Mouse (Mus musculus) cerebellum, adult 2 months (tissue): ENCODE data around the gene Shank3. TPM values are rescaled to one million over a fixed set of nuclear protein-coding genes. Genes with fewer than 3 reads are reported as not detected.
A peak's percentile ranks its signal among the peaks of the same experiment; 100 is the strongest.

Source experiments
- DNase-seq, 2 experiments: peaks; one replicate each; pipeline ENCODE4 v3.0.0; 2021
- H3K27ac ChIP-seq: fragments of 200-500 bp; 2 replicates; pipeline ENCODE4 v1.5.1; 2012; ENCODE audit warnings: low read length, control low read depth, inconsistent platforms; ENCODE audit not compliant: insufficient read depth
- H3K27me3 ChIP-seq: fragments of 200-500 bp; 2 replicates; pipeline ENCODE4 v1.6.1; 2012; ENCODE audit warnings: inconsistent platforms, mild to moderate bottlenecking, low read length, moderate library complexity; ENCODE audit not compliant: control insufficient read depth, insufficient read depth
- H3K4me1 ChIP-seq: fragments of 200-500 bp; 2 replicates; pipeline ENCODE4 v1.6.1; 2011; ENCODE audit warnings: low read length; ENCODE audit not compliant: control insufficient read depth, insufficient read depth
- H3K4me3 ChIP-seq: fragments of 200-500 bp; replicated peaks from 2 replicates; pipeline ENCODE3; 2011; ENCODE audit warnings: mild to moderate bottlenecking, low read depth, low read length, control low read depth; ENCODE audit not compliant: insufficient read depth
- CTCF ChIP-seq: fragments of 200-500 bp; IDR thresholded peaks from 2 replicates; pipeline ENCODE4 v1.5.1; 2011; ENCODE audit warnings: low read depth, mild to moderate bottlenecking, control low read depth, low read length, moderate library complexity, borderline replicate concordance; ENCODE audit not compliant: insufficient read depth
- POLR2A ChIP-seq: fragments of 200-500 bp; IDR thresholded peaks from 2 replicates; pipeline ENCODE4 v1.6.1; 2011; ENCODE audit warnings: low read length, control low read depth, borderline replicate concordance; ENCODE audit not compliant: insufficient read depth
- WGBS: fragments of 180-500 bp; shearing (Covaris S2); methylation state at CpG from one replicate; pipeline ENCODE4 v1.1.7; 2018; 5-methylcytosine and 5-hydroxymethylcytosine counted together
- polyA plus RNA-seq: library from polyadenylated mRNA; depleted of rRNA; stranded (reverse); fragments of >200 nt; gene quantifications from 2 replicates; pipeline ENCODE4 v1.2.3, GENCODE M21; 2012

Shank3 gene
- polyA plus RNA-seq, 1 experiment, result 84.7 TPM

DNA sequence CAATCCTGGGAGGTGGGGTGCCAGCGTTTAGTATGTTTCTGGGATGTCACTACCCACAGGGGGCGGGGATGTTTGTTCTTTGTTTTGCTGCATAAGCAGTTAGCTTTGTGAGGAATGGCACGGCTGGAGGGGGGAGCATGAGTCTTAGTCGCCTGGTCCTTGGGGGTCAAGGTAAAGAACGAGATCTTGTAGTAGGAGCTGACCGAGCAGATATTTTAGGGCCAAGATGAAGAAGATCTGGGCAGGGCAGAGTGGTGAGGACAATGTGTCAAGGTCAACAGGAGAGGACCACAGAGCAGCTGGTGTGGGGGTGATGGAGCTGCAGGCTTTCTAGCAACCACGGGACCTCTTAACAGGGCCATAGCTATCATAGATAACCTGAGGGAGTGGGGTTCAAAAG, 28.0 kb downstream of the Shank3 start:
- Histone ChIP-seq H3K27me3 (no peaks in the 10 kb centered on the region), H3K4me3 (no peak overlapping the region), H3K4me1 (peaks cover 57% of the 10 kb centered on the region), H3K27ac (peak overlapping the region; percentile 76)
- peak in 1 of 2 experiments; percentile 29 for DNase-seq
- no peak for TF ChIP-seq POLR2A
- no peak for TF ChIP-seq CTCF
- 35% methylated on average over 7 of the region's 7 CpGs for WGBS

GRCm38 (mm10) chr15:89528201-89528850, 28.9 kb downstream of the Shank3 start:
- DNase-seq, result peak in 1 of 2 experiments; percentile 31
- 73% methylated on average over 18 of the region's 18 CpGs for WGBS
- no peak for TF ChIP-seq POLR2A
- no peak for TF ChIP-seq CTCF
- peaks cover 62% of the 10 kb centered on the region for H3K4me1 ChIP-seq
- H3K27me3 ChIP-seq, result no peaks in the 10 kb centered on the region
- no peak overlapping the region for H3K4me3 ChIP-seq
- peak overlapping the region; percentile 76; the same call in 1 of the 2 replicates for H3K27ac ChIP-seq

GRCm38 (mm10) chr15:89528923-89529322, 29.5 kb downstream of the Shank3 start:
- peak in 1 of 2 experiments; percentile 33 for DNase-seq

DNA sequence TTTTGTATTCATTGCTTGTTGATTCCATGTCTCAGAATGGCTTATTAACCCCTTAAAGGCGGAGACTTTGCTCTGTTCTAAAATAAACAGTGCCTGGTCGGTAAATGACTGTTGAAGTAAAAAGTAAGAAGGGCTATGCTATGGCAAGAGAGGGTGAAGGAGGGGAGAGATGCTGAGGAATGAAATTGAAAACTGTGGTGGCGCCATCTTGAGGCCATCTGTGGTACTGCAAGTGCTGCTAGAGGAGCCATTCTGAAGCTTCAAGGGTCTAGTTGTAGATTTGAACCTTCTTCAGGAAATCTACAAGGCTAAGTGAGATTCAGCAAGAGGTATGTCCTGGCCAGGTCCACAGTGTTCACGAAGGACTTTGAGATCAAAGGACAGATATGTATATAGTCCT, 30.9 kb downstream of the Shank3 start:
- TF ChIP-seq CTCF, result peak; percentile 87
- no peak for TF ChIP-seq POLR2A
- Histone ChIP-seq H3K4me3 (no peak overlapping the region), H3K27me3 (no peaks in the 10 kb centered on the region), H3K4me1 (peaks cover 70% of the 10 kb centered on the region), H3K27ac (no peak overlapping the region)
- 6% methylated on average over 4 of the region's 4 CpGs for WGBS
- DNase-seq, result peak; percentile 69 to 87

More at GRCm38 (mm10) chr15:89528923-89529322, 29.5 kb downstream of the Shank3 start:
- H3K27ac ChIP-seq, result no peak overlapping the region
- no peaks in the 10 kb centered on the region for H3K27me3 ChIP-seq
- TF ChIP-seq POLR2A, result no peak
- no peak overlapping the region for H3K4me3 ChIP-seq
- H3K4me1 ChIP-seq, result peaks cover 68% of the 10 kb centered on the region
- 91% methylated on average over 10 of the region's 10 CpGs for WGBS

DNA sequence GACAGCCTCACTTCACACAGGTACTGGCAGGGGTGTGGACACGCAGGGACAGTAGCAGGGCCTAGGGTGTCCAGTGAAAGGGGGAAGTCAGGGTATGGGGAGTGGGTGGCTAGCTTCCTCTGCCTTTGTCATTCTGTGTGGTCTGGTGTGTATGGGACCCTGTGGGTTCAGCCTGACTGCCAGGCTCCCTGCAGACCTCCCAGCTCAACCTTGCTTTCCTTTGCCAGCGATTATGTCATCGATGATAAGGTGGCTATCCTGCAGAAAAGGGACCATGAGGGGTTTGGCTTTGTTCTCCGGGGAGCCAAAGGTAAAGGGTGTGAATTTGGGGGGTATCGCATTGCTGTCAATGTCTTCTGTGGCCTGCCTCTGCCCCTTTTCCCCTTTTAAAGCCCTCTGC, 32.0 kb downstream of the Shank3 start:
- Histone ChIP-seq H3K4me3 (no peak overlapping the region), H3K27me3 (no peaks in the 10 kb centered on the region), H3K4me1 (peaks cover 68% of the 10 kb centered on the region), H3K27ac (no peak overlapping the region)
- no peak for TF ChIP-seq POLR2A
- TF ChIP-seq CTCF, result no peak
- 36% methylated on average over 5 of the region's 5 CpGs for WGBS
- DNase-seq, result peak in 1 of 2 experiments; percentile 34

GRCm38 (mm10) chr15:89532026-89532923, 32.9 kb downstream of the Shank3 start:
- peak overlapping the region; percentile 9 for H3K27ac ChIP-seq
- H3K27me3 ChIP-seq, result no peaks in the 10 kb centered on the region
- 21% methylated on average over 29 of the region's 29 CpGs for WGBS
- TF ChIP-seq CTCF, result no peak
- DNase-seq, result peak in 1 of 2 experiments; percentile 46
- peaks cover 61% of the 10 kb centered on the region for H3K4me1 ChIP-seq
- H3K4me3 ChIP-seq, result no peak overlapping the region

GRCm38 (mm10) chr15:89532924-89533842, 33.8 kb downstream of the Shank3 start:
- DNase-seq, result peak in 1 of 2 experiments; percentile 57
- TF ChIP-seq POLR2A (no peak), CTCF (no peak)
- WGBS, result 19% methylated on average over 23 of the region's 23 CpGs
- Histone ChIP-seq H3K27me3 (no peaks in the 10 kb centered on the region), H3K4me3 (peak overlapping the region; percentile 34), H3K27ac (peak overlapping the region; percentile 9), H3K4me1 (peaks cover 56% of the 10 kb centered on the region)
